Mouse (Mus musculus) naive thymus-derived CD4-positive, alpha-beta T cell, adult 2 months (primary cell): ENCODE measurements around the gene Gm1140.
"Not testable (repeated sequence)": the region's sequence is repeated elsewhere in the genome, so short reads cannot be mapped to it uniquely, and the experiment has no call there.

Experiments used
- DNase-seq: peaks from one replicate; pipeline ENCODE4 v3.0.0-alpha.2; 2011; ENCODE audit warnings: low read depth

Gm1140 gene

DNA sequence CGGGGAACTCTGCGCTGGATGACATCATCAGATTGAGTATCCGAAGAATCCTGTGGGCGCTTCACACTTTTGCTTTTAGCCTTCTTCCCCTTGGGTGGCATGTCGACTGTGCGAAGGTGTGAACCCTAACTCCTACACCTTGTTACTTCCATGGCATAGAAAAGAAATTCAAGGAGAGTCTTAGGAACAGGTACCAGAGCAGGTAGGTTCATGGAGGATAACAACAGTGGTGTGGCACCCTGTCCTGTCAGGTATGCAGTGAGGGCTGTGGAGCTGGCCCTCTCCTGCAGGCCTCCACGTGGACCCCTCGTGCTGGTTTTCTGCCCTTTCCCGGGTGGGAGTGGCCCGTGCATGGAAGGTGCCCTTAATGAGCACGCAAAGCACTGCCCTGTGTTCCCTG lies at the start of gene Gm1140:
Gm1140 (minus strand) TSS at position 101 of the 400 bp plus-strand sequence.
- not testable (repeated sequence) for DNase-seq

DNA sequence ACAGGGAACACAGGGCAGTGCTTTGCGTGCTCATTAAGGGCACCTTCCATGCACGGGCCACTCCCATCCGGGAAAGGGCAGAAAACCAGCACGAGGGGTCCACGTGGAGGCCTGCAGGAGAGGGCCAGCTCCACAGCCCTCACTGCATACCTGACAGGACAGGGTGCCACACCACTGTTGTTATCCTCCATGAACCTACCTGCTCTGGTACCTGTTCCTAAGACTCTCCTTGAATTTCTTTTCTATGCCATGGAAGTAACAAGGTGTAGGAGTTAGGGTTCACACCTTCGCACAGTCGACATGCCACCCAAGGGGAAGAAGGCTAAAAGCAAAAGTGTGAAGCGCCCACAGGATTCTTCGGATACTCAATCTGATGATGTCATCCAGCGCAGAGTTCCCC lies 2.0 kb upstream of the Gm1140 start, which contains the start of gene Gm14692:
Gm14692 (plus strand) TSS at position 301 of the 400 bp plus-strand sequence.
- not testable (repeated sequence) for DNase-seq
